Mouse (Mus musculus): Measurements from ENCODE around the gene Rae1. TPM values are rescaled to one million over a fixed set of nuclear protein-coding genes. Genes with fewer than 3 reads are reported as not detected.
A peak's percentile ranks its signal among the peaks of the same experiment; 100 is the strongest.

Gene Rae1
- total RNA-seq, 2 experiments from 2014 or later = 24.4 to 25.3 TPM

DNA sequence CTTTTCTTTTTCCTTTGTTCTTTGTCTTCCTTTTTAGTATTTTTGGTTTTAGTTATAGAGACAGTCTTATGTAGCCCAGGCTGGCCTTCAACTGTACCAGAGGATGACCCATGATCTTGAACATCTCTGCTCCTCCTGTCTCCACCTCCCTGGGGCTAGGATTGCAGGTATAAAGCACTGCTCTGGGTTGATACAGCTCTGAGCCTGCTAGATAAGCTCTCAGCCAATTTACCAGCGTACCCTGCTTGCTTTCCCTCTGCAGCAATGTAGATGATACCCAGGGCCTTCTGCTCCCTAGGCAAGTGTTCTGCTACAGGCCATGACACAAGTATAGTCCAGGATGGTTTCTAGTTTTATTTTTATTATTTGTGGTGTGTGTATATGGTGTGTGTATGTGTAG lies 42.0 kb downstream of the Rae1 start:
- no peak for DNase-seq (ENCODE audit: low spot score)
- intact Hi-C loops (cut with DNase I) = no loop called here

- intact Hi-C loops (cut with DNase I) = no loop called here
- DNase-seq (ENCODE audit: low spot score) = no peak
These were observed 42.7 kb downstream of the Rae1 start for GRCm38 (mm10) chr2:173042504-173043162.

GRCm38 (mm10) chr2:173044198-173044970 lies 44.5 kb downstream of the Rae1 start:
- DNase-seq (ENCODE audit: low spot score) = peak; percentile 60
- intact Hi-C loops (cut with DNase I) = loop anchor here (2.0 kb wide), 1 partner anchor 20 kb away; no protein-coding TSS in a partner anchor

DNA sequence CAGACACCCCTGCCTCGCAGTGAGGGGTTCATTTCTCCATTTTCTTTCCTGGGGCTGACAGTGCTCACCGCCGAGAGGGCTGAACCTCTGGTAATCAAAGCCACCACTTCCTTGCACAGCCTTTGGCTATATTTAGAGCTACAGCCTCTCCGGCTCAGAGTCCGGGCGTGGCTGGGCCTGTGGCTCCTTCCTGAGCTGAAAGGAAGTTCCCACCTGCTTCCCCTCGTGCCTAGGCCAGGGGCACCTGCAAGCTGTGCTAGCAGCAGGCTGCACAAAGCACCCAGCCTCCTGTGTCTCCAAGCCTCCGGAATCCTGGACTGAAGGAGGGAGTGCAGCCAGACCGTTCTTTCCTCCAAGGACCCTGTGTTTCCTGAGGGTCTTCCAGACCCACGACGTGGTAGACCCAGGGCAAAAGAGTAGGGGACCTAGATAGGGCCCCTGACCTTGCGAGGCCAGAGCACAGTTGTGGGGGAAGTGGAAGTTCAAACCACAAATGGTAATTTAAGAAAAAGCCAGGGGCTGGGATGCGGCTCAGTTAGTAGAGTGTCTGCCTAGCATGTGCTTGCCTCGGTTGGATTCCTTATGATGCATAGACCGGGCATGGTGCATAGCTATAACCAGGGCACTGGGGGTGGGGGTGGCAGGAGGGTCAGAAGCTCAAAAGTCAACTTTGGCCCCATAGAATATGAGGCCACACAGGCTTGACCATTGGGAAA lies 46.8 kb downstream of the Rae1 start:
- DNase-seq (ENCODE audit: low spot score) = no peak
- intact Hi-C loops (cut with DNase I) = no loop called here

GRCm38 (mm10) chr2:173047471-173047870 lies 47.6 kb downstream of the Rae1 start:
- no peak for DNase-seq (ENCODE audit: low spot score)
- intact Hi-C loops (cut with DNase I) = no loop called here

DNA sequence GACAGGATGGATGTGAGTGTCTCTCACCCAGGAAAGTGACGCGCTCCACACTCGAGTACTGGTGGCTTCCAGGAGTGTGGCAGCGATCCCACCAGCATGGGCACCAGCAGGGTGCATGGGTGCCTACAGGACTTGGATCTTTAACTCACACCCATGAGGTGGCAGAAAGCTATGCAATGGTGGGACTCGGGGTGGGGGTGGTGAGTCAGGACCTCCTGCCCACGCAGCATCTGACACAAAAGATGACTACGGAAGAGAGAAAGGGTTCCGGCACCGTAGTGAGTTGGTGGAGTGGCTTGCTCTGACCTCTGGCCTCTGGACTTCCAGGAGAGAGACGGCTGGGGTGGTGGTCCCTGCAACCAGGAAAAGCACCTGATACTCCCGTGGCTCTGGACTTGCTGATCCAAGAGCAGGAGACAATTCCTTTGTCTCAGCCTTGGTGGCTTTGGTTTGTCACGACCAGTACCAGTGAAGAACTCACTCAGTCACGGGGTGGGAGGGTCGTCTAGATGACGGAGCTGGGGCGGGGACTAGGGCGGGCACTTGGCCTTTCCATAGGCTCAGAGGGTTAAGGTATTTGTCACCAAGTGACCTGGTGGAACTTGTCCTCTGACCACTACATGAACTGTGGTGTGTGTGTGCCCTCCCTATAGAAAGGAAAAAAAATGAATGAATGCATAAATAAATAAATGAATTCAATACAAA lies 48.3 kb downstream of the Rae1 start:
- DNase-seq (ENCODE audit: low spot score) = no peak
- intact Hi-C loops (cut with DNase I) = no loop called here

DNA sequence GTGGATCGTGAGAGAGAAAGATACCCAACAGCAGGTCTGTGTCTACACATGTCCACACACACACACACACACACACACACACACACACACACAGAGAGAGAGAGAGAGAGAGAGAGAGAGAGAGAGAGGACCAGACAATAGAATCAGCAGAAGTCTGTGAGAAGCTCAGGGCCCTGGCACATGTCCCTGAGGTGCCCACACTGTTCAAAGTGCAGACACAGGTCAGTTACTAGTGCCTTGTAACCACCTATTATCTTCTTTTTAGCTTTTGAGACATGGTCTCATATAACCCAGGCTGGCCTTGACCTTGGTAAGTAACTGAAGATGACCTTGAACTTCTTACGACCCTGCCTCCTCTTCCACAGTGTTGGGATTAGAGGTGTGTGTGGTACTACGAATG lies 49.3 kb downstream of the Rae1 start:
- no peak for DNase-seq (ENCODE audit: low spot score)
- intact Hi-C loops (cut with DNase I) = no loop called here

GRCm38 (mm10) chr2:173049817-173050216 lies 49.9 kb downstream of the Rae1 start:
- intact Hi-C loops (cut with DNase I) = no loop called here

DNA sequence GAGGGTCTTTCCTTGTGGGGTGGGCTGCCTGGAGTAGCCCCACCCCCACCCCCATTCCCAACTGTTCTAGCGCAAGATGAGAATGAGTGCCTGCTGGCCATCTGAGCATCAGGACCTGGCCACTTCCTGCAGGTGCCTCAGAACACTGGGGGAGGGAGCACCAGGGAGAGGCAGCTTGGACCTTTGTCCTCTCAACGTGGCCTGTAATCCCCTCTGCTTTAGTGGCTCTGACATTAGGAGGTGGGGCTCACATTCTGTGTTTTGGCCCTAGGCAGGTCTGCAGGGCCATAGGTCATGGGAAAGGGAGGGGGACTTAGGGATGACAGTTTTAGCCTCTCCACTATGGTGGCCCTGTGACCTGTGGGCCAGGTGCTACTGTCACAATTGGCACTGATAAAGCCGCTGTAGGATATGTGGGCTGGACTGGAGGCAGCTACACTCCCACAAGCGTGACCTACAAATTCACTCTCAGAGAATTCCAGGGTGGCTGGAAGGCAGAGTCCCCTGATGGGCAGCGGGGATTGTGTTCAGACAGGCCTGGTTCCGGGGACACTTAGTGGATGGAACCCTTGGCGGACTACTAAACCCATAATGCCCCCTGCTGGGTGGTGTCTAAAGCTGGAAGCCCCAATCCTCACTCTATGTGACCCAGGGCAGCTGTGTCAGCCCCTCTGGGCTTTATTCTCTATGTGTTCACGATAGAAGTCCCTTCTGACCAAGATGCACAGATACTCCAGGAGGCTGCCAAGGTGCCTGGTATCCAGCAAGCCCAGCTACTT lies 50.9 kb downstream of the Rae1 start:
- no peak for DNase-seq (ENCODE audit: low spot score)
- intact Hi-C loops (cut with DNase I) = no loop called here

More at GRCm38 (mm10) chr2:173049817-173050216, 49.9 kb downstream of the Rae1 start:
- DNase-seq (ENCODE audit: low spot score) = no peak

DNA sequence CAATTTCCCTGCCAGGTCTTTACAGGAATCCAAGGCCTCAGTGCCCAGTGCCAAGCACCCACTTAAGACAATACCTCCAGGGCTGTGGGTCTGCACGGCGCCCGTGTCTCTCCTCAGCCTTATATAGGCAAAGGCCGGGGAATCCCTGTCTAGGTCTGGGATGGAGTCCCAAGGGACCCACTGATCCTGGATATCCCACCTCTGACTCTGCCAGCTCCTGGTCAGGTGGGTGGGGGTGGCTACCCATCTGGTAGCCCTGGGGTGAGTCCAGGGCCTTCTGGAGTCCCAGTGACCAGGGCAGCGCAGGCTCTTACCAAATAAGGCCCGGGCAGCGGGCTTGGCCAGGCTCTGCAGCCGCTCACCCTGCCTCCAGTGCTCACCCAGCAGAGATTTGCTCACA lies 53.0 kb downstream of the Rae1 start:
- no peak for DNase-seq (ENCODE audit: low spot score)

GRCm38 (mm10) chr2:173053846-173054245 lies 53.9 kb downstream of the Rae1 start:
- intact Hi-C loops (cut with DNase I) = no loop called here
- DNase-seq (ENCODE audit: low spot score) = no peak

More for the DNA sequence above, 53.0 kb downstream of the Rae1 start:
- intact Hi-C loops (cut with DNase I) = no loop called here

DNA sequence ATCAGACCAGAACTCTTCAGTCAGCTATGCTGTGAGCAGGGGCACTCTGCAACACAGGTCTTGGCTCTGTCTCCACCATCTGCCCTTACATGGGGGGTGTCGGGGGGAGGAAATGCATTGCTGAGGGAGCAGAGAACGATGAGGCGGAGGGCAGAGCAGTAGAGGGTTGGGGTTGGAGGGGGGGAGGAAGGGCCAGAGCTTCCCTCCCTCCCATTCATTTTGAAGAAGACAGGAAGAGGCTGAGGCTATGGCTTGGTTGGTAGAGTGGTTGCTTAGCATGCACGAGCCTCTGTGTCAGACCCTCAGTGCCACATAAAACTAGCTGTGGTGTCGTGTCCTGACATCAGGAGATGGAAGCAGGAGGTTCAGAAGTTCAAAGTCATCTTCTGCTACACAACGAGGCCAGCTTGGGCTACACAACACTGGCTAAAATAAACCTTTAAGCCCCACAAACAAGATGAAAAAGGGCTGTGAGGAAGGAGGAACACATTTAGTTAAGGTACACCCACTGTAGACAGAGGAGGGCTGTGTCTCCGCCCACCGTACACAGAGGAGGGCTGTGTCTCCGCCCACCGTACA lies 56.5 kb downstream of the Rae1 start:
- DNase-seq (ENCODE audit: low spot score) = no peak
- intact Hi-C loops (cut with DNase I) = no loop called here

DNA sequence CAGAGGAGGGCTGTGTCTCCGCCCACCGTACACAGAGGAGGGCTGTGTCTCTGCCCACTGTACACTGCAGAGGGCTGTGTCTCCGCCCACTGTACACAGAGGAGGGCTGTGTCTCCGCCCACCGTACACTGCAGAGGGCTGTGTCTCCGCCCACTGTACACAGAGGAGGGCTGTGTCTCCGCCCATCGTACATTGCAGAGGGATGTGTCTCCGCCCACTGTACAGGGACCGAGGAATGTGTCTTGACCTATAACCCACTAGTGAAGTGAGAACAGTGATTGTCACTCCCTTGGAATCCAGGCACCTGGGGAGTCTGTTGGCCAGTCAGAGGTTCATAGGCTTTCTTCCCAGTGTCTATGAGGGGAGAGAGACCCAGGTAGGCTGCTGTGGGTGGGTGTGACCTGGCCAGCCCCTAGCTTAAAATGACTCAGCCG lies 57.0 kb downstream of the Rae1 start:
- DNase-seq (ENCODE audit: low spot score) = no peak
- intact Hi-C loops (cut with DNase I) = no loop called here

- intact Hi-C loops (cut with DNase I) = no loop called here
These were observed 57.7 kb downstream of the Rae1 start for GRCm38 (mm10) chr2:173057623-173058022.

DNA sequence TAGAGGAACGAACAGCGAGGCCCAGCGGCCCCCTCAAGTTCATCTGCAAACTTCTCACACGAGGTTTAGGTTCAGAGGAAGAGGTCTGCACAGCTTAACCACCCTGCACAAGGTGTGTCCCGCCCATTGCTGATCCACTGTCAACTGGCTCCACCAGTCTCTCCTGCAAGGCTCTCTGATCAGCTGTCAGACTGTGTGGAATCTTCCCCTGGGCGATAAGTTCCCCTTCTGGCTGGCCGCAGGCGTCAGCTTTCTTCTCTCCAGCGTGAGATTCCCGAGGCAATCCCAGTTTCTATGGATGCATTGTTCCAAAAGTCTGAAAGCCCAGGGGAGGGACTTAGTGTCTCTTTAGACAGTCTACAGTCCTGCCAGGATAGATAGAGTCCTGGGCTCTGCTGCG lies 58.3 kb downstream of the Rae1 start:
- intact Hi-C loops (cut with DNase I) = no loop called here
- no peak for DNase-seq (ENCODE audit: low spot score)

More at GRCm38 (mm10) chr2:173057623-173058022, 57.7 kb downstream of the Rae1 start:
- DNase-seq (ENCODE audit: low spot score) = no peak

DNA sequence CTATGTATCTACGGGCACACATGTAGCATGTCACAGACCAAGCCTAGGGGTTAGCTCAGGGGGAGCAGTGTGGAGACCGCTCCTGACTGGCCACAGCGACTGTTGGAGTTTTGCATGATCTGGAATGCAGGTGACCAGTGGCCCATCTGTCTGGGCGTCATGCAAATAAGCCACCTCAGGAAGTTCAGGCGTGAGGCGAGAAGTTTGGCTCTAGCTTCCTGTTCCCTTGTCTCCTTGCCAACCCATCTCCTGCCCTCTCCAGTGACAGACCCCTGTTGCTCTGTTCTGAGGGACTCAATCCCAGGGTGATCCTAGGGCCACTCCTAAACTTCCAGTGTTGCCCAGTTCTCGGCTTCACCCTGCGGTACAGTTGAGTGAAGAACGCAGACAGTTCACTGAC lies 60.5 kb downstream of the Rae1 start:
- intact Hi-C loops (cut with DNase I) = no loop called here
- DNase-seq (ENCODE audit: low spot score) = no peak

GRCm38 (mm10) chr2:173061443-173062351 lies 61.8 kb downstream of the Rae1 start:
- DNase-seq (ENCODE audit: low spot score) = no peak
- intact Hi-C loops (cut with DNase I) = no loop called here

- no peak for DNase-seq (ENCODE audit: low spot score)
- intact Hi-C loops (cut with DNase I) = no loop called here
These were observed 63.3 kb downstream of the Rae1 start for GRCm38 (mm10) chr2:173063219-173063618.
